Mouse (Mus musculus): ENCODE results near the gene Gm14399.
"Not testable (repeated sequence)": the region's sequence is repeated elsewhere in the genome, so short reads cannot be mapped to it uniquely, and the experiment has no call there.

The Gm14399 gene

GRCm38 (mm10) chr2:175141993-175142295 lies at the start of gene Gm14399:
TSS of gene Gm14399 (minus strand) at chr2:175142012.
- not testable (repeated sequence) for DNase-seq (ENCODE audit: low spot score)

- not testable (repeated sequence) for DNase-seq (ENCODE audit: low spot score)
Observed at GRCm38 (mm10) chr2:175179008-175179407, 37.2 kb upstream of the Gm14399 start.

- DNase-seq (ENCODE audit: low spot score), result no peak
Observed at GRCm38 (mm10) chr2:175176312-175176711, 34.5 kb upstream of the Gm14399 start.

- DNase-seq (ENCODE audit: low spot score), result not testable (repeated sequence)
Observed at GRCm38 (mm10) chr2:175175401-175176180, 33.8 kb upstream of the Gm14399 start, which contains the start of gene Gm14443. TSS of gene Gm14443 (minus strand) at chr2:175175871.

GRCm38 (mm10) chr2:175174058-175174457 lies 32.2 kb upstream of the Gm14399 start:
- not testable (repeated sequence) for DNase-seq (ENCODE audit: low spot score)

GRCm38 (mm10) chr2:175172906-175173595 lies 31.2 kb upstream of the Gm14399 start:
- not testable (repeated sequence) for DNase-seq (ENCODE audit: low spot score)

GRCm38 (mm10) chr2:175172123-175172522 lies 30.3 kb upstream of the Gm14399 start:
- DNase-seq (ENCODE audit: low spot score), result no peak

- not testable (repeated sequence) for DNase-seq (ENCODE audit: low spot score)
Observed at GRCm38 (mm10) chr2:175166870-175167269, 25.1 kb upstream of the Gm14399 start.

- not testable (repeated sequence) for DNase-seq (ENCODE audit: low spot score)
Observed at GRCm38 (mm10) chr2:175165110-175165509, 23.3 kb upstream of the Gm14399 start.

GRCm38 (mm10) chr2:175161438-175161837 lies 19.6 kb upstream of the Gm14399 start:
- not testable (repeated sequence) for DNase-seq (ENCODE audit: low spot score)

GRCm38 (mm10) chr2:175158642-175159041 lies 16.8 kb upstream of the Gm14399 start:
- DNase-seq (ENCODE audit: low spot score), result no peak

- no peak for DNase-seq (ENCODE audit: low spot score)
Observed at GRCm38 (mm10) chr2:175156696-175157095, 14.9 kb upstream of the Gm14399 start.

- DNase-seq (ENCODE audit: low spot score), result not testable (repeated sequence)
Observed at GRCm38 (mm10) chr2:175141118-175141992, 457 bp downstream of the Gm14399 start.

GRCm38 (mm10) chr2:175140624-175141023 lies 1.2 kb downstream of the Gm14399 start:
- not testable (repeated sequence) for DNase-seq (ENCODE audit: low spot score)
